Mouse (Mus musculus): ENCODE data around the gene Tmem199. TPM values are rescaled to one million over a fixed set of nuclear protein-coding genes. Genes with fewer than 3 reads are reported as not detected.
A peak's percentile ranks its signal among the peaks of the same experiment; 100 is the strongest.

The Tmem199 gene
- total RNA-seq, 4 experiments from 2014 or later = 27.5 to 36.3 (median 34.5) TPM

- DNase-seq = no peak
These were observed 12.9 kb upstream of the Tmem199 start for GRCm38 (mm10) chr11:78524838-78525237.

GRCm38 (mm10) chr11:78523241-78523955 is 11.4 kb upstream of the Tmem199 start:
- DNase-seq = no peak

GRCm38 (mm10) chr11:78522481-78522997 is 10.6 kb upstream of the Tmem199 start:
- no peak for DNase-seq

- no peak for DNase-seq
These were observed 9.9 kb upstream of the Tmem199 start for GRCm38 (mm10) chr11:78521880-78522279.

- DNase-seq = no peak
These were observed 7.0 kb upstream of the Tmem199 start for GRCm38 (mm10) chr11:78518931-78519330.

GRCm38 (mm10) chr11:78515549-78516325 is 3.8 kb upstream of the Tmem199 start:
- no peak for DNase-seq

- no peak for DNase-seq
These were observed 1.3 kb upstream of the Tmem199 start for GRCm38 (mm10) chr11:78513106-78513790.

- no peak for DNase-seq
These were observed 2.8 kb downstream of the Tmem199 start for GRCm38 (mm10) chr11:78509148-78509547.

GRCm38 (mm10) chr11:78505430-78505829 is 6.5 kb downstream of the Tmem199 start:
- DNase-seq = no peak

- DNase-seq = no peak
These were observed 8.9 kb downstream of the Tmem199 start, which contains the start of gene Sebox for GRCm38 (mm10) chr11:78502909-78503650. TSS of gene Sebox (plus strand) at chr11:78503447.

GRCm38 (mm10) chr11:78501529-78501928 is 10.4 kb downstream of the Tmem199 start:
- DNase-seq = no peak

- DNase-seq = no peak
These were observed 11.3 kb downstream of the Tmem199 start for GRCm38 (mm10) chr11:78500623-78501202.

- DNase-seq = no peak
These were observed 12.4 kb downstream of the Tmem199 start for GRCm38 (mm10) chr11:78499543-78499942.

GRCm38 (mm10) chr11:78499004-78499403 is 13.0 kb downstream of the Tmem199 start, which contains the start of gene Vtn:
TSS of gene Vtn (plus strand) at chr11:78499091.
- no peak for DNase-seq

GRCm38 (mm10) chr11:78497544-78498522 is 14.1 kb downstream of the Tmem199 start, which contains the start of gene Sarm1:
TSS of gene Sarm1 (minus strand) at chr11:78497754.
- peak; percentile 92 for DNase-seq

- DNase-seq = no peak
These were observed 14.9 kb downstream of the Tmem199 start for GRCm38 (mm10) chr11:78497071-78497541.

- DNase-seq = no peak
These were observed 16.1 kb downstream of the Tmem199 start for GRCm38 (mm10) chr11:78495904-78496303.

GRCm38 (mm10) chr11:78490781-78491241 is 21.2 kb downstream of the Tmem199 start:
- DNase-seq = no peak

- DNase-seq = peak; percentile 45
These were observed 23.8 kb downstream of the Tmem199 start for GRCm38 (mm10) chr11:78488168-78488567.

GRCm38 (mm10) chr11:78483639-78484038 is 28.3 kb downstream of the Tmem199 start:
- DNase-seq = no peak
